Mouse (Mus musculus) myocyte (in vitro differentiated cells): ENCODE results near the gene Pcna. TPM values are rescaled to one million over a fixed set of nuclear protein-coding genes. Genes with fewer than 3 reads are reported as not detected.
A peak's percentile ranks its signal among the peaks of the same experiment; 100 is the strongest.

Experiments used
- H3K27me3 ChIP-seq: one replicate; pipeline ENCODE4 v1.6.1; 2011; ENCODE audit not compliant: control insufficient read depth, insufficient read depth, insufficient read length
- H3K36me3 ChIP-seq: one replicate; pipeline ENCODE4 v1.6.1; 2011; ENCODE audit not compliant: control insufficient read depth, insufficient read depth
- H3K4me2 ChIP-seq: one replicate; pipeline ENCODE4 v1.6.1; 2011; ENCODE audit warnings: low read depth, control low read depth
- H3K4me3 ChIP-seq: one replicate; pipeline ENCODE4 v1.5.1; 2011; ENCODE audit warnings: mild to moderate bottlenecking, control low read depth, moderate library complexity
- H3K79me2 ChIP-seq: one replicate; pipeline ENCODE4 v1.6.1; 2011; ENCODE audit not compliant: control insufficient read depth, insufficient read depth
- H3ac ChIP-seq: one replicate; pipeline ENCODE4 v1.6.1; 2011; ENCODE audit not compliant: control insufficient read depth, insufficient read length
- CEBPB ChIP-seq: IDR thresholded peaks from 2 replicates; pipeline ENCODE4 v1.6.1; 2011; ENCODE audit warnings: mild to moderate bottlenecking, moderate library complexity; ENCODE audit not compliant: poor library complexity, insufficient read depth, severe bottlenecking
- E2F4 ChIP-seq: IDR thresholded peaks from one replicate; pipeline ENCODE4 v1.6.1; 2011; ENCODE audit warnings: mild to moderate bottlenecking, control low read depth, moderate library complexity; ENCODE audit not compliant: insufficient read depth
- MAX ChIP-seq: IDR thresholded peaks from one replicate; pipeline ENCODE4 v1.6.1; 2011; ENCODE audit warnings: low read depth, mild to moderate bottlenecking, control low read depth
- MYOD1 ChIP-seq, 3 experiments: IDR thresholded peaks; one replicate each; pipeline ENCODE4 v1.6.1; 2011; ENCODE audit warnings: control low read depth in 2 of 3, low read depth in 2 of 3, mild to moderate bottlenecking in 2 of 3, moderate library complexity in 1 of 3; ENCODE audit not compliant: insufficient read length in 2 of 3, control insufficient read depth in 1 of 3
- MYOG ChIP-seq, 3 experiments: IDR thresholded peaks; one replicate each; pipeline ENCODE4 v1.6.1; 2011; ENCODE audit warnings: control low read depth in 2 of 3, low read depth in 2 of 3, mild to moderate bottlenecking in 2 of 3; ENCODE audit not compliant: insufficient read length in 2 of 3, control insufficient read depth in 1 of 3, insufficient read depth in 1 of 3
- POLR2A ChIP-seq: IDR thresholded peaks from one replicate; pipeline ENCODE4 v1.6.1; 2011; ENCODE audit warnings: low read depth, mild to moderate bottlenecking, control low read depth, moderate library complexity; ENCODE audit not compliant: insufficient read length
- POLR2AphosphoS2 ChIP-seq: IDR thresholded peaks from one replicate; pipeline ENCODE4 v1.6.1; 2011; ENCODE audit warnings: low read depth, control low read depth; ENCODE audit not compliant: insufficient read length
- REST ChIP-seq: IDR thresholded peaks from one replicate; pipeline ENCODE4 v1.6.1; 2011; ENCODE audit warnings: mild to moderate bottlenecking, control low read depth, moderate library complexity; ENCODE audit not compliant: insufficient read depth, insufficient read length
- SRF ChIP-seq: IDR thresholded peaks from one replicate; pipeline ENCODE4 v1.6.1; 2011; ENCODE audit warnings: low read depth; ENCODE audit not compliant: control insufficient read depth, insufficient read length
- TCF12 ChIP-seq: IDR thresholded peaks from one replicate; pipeline ENCODE4 v1.6.1; 2011; ENCODE audit warnings: mild to moderate bottlenecking, control low read depth; ENCODE audit not compliant: poor library complexity, insufficient read depth, severe bottlenecking
- TCF3 ChIP-seq: IDR thresholded peaks from one replicate; pipeline ENCODE4 v1.6.1; 2011; ENCODE audit warnings: low read depth, control low read depth; ENCODE audit not compliant: insufficient read length
- USF1 ChIP-seq: IDR thresholded peaks from one replicate; pipeline ENCODE4 v1.6.1; 2011; ENCODE audit warnings: low read depth, mild to moderate bottlenecking, control low read depth, moderate library complexity
- polyA plus RNA-seq: library from polyadenylated mRNA; unstranded; fragments of >200 nt; fragmentation: generic; extraction: Trizol; gene quantifications from one replicate; pipeline ENCODE4 v1.2.1, GENCODE M21; 2012; ENCODE audit warnings: missing spikeins

Gene Pcna
- polyA plus RNA-seq, 1 experiment: 65.5 TPM

DNA sequence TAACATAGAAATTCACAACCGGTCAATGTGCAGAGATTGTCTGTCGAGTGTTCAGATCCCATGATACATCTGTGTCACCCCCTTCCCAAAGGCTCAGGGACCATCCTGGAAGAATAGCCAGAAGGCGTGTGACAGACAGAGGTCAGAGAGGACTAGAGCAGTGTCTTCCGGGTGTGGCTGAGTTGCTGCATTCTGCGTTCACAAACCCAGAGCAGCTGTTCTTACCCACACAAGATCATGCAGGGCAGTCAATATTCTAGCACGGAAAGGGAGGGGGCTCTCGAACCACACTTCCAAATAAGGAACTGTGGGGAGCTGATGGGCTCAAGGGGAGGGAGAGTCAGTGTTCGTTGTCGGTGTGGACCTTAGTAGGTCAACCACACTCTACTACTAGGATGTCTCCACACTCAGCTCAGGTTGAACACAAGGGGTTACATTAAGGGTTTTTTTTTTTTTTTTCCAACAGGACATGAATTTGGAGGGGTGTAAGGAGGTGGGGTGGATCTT, 42.3 kb downstream of the Pcna start:
- Histone ChIP-seq H3K4me3 (no peak overlapping the region), H3K36me3 (no peaks in the 10 kb centered on the region), H3K79me2 (no peaks in the 10 kb centered on the region), H3K4me2 (no peak overlapping the region), H3K27me3 (no peaks in the 10 kb centered on the region), H3ac (no peak overlapping the region)
- TF ChIP-seq POLR2A (no peak), MAX (no peak), SRF (peak; percentile 94), MYOD1 (IDR thresholded peaks at IDR 0.05; ENCODE audit: control insufficient read depth in 1 of 3, insufficient read length in 2 of 3, low read depth in 2 of 3) (peak; percentile 15 to 92 (median 68)), MYOG (IDR thresholded peaks at IDR 0.05; ENCODE audit: control insufficient read depth in 1 of 3, insufficient read depth in 1 of 3, insufficient read length in 2 of 3, low read depth in 2 of 3) (peak; percentile 33 to 95 (median 71)), TCF12 (peak; percentile 58)

GRCm38 (mm10) chr2:132208246-132208881, 44.8 kb downstream of the Pcna start:
- Histone ChIP-seq H3K4me3 (no peak overlapping the region), H3K27me3 (no peaks in the 10 kb centered on the region), H3K36me3 (no peaks in the 10 kb centered on the region), H3K4me2 (no peak overlapping the region), H3K79me2 (no peaks in the 10 kb centered on the region), H3ac (no peak overlapping the region)
- no peak for TF ChIP-seq MYOD1 (IDR thresholded peaks at IDR 0.05; ENCODE audit: control insufficient read depth in 1 of 3, insufficient read length in 2 of 3, low read depth in 2 of 3)
- no peak for TF ChIP-seq MAX
- no peak for TF ChIP-seq TCF12
- TF ChIP-seq E2F4: no peak
- TF ChIP-seq SRF: no peak

DNA sequence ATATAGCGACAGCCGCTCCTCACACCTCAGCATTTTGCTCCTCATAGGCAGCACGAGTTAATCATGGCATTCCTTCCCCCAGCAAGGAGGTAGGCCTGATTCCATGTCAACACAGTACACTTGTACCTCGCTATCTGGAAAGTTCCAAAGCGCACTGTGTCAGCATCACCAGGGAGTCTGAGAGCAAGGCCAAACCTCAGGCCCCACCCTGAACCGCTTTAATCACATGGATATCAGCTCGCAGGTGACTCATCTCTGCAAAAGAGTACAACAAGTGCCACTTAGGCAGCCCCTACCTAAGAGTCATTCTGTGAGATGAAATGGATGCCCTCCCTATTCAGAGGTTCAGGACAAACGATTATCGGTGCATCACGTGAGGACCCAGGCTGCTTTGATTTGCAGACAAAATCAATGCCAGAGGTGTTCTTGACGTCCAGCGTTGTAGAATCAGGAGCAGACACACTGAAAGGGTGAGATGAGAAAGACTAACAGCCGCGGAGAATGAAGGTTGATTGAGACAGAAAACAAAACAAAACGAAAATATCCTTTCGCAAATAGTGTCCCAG, 46.7 kb downstream of the Pcna start:
- Histone ChIP-seq H3K4me3 (no peak overlapping the region), H3K79me2 (no peaks in the 10 kb centered on the region), H3K27me3 (no peaks in the 10 kb centered on the region), H3K4me2 (no peak overlapping the region), H3ac (no peak overlapping the region), H3K36me3 (no peaks in the 10 kb centered on the region)
- TF ChIP-seq MAX: no peak
- TF ChIP-seq SRF: no peak
- TF ChIP-seq POLR2AphosphoS2: no peak
- TF ChIP-seq E2F4: no peak
- TF ChIP-seq USF1: peak; percentile 60
- no peak for TF ChIP-seq REST
- TF ChIP-seq MYOG (IDR thresholded peaks at IDR 0.05; ENCODE audit: control insufficient read depth in 1 of 3, insufficient read depth in 1 of 3, insufficient read length in 2 of 3, low read depth in 2 of 3): peak in 1 of 3 experiments; percentile 20
- TF ChIP-seq CEBPB: no peak
- no peak for TF ChIP-seq POLR2A
- TF ChIP-seq TCF3: no peak
- no peak for TF ChIP-seq TCF12

DNA sequence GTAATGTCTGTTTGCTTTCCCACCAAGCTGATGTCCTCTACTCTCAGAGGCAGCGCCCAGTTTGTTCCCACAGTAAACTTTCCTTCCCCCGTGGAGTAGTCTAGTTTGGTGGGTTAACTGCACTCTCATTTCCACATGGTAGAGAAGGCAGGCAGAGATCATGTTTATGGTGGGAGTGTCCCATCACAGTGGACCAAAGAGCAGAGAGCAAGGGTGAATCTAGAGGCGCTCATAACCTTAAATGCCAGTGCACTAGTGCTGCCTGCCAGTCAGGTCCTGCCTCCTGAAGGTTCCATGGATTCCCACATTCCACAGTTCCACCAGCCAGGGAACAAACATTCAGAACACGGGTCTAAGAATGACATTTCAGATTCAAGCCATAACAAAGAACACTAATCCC, 47.6 kb downstream of the Pcna start:
- TF ChIP-seq E2F4: no peak
- no peak for TF ChIP-seq REST
- TF ChIP-seq MAX: no peak
- TF ChIP-seq SRF: no peak
- TF ChIP-seq MYOG (IDR thresholded peaks at IDR 0.05; ENCODE audit: control insufficient read depth in 1 of 3, insufficient read depth in 1 of 3, insufficient read length in 2 of 3, low read depth in 2 of 3): no peak
- TF ChIP-seq POLR2AphosphoS2: no peak
- TF ChIP-seq MYOD1 (IDR thresholded peaks at IDR 0.05; ENCODE audit: control insufficient read depth in 1 of 3, insufficient read length in 2 of 3, low read depth in 2 of 3): no peak
- H3K4me2 ChIP-seq: no peak overlapping the region
- no peaks in the 10 kb centered on the region for H3K36me3 ChIP-seq
- H3K4me3 ChIP-seq: no peak overlapping the region
- no peak overlapping the region for H3ac ChIP-seq
- H3K27me3 ChIP-seq: no peaks in the 10 kb centered on the region
- H3K79me2 ChIP-seq: no peaks in the 10 kb centered on the region

GRCm38 (mm10) chr2:132203773-132204172, 49.3 kb downstream of the Pcna start:
- Histone ChIP-seq H3K36me3 (no peaks in the 10 kb centered on the region), H3K4me2 (peak overlapping the region; percentile 12), H3K4me3 (no peak overlapping the region), H3K27me3 (no peaks in the 10 kb centered on the region), H3ac (no peak overlapping the region), H3K79me2 (no peaks in the 10 kb centered on the region)
- TF ChIP-seq TCF12: peak; percentile 65
- no peak for TF ChIP-seq MAX
- TF ChIP-seq CEBPB: peak; percentile 92
- TF ChIP-seq SRF: peak; percentile 16
- no peak for TF ChIP-seq POLR2A
- no peak for TF ChIP-seq REST
- TF ChIP-seq TCF3: peak; percentile 79
- TF ChIP-seq MYOD1 (IDR thresholded peaks at IDR 0.05; ENCODE audit: control insufficient read depth in 1 of 3, insufficient read length in 2 of 3, low read depth in 2 of 3): peak; percentile 32 to 97 (median 80)
- no peak for TF ChIP-seq POLR2AphosphoS2
- TF ChIP-seq MYOG (IDR thresholded peaks at IDR 0.05; ENCODE audit: control insufficient read depth in 1 of 3, insufficient read depth in 1 of 3, insufficient read length in 2 of 3, low read depth in 2 of 3): peak; percentile 50 to 89 (median 62)
